Mouse (Mus musculus) ZHBTc4 (cell line): Measurements from ENCODE around the gene Otud7a.
"Not testable (repeated sequence)": the region's sequence is repeated elsewhere in the genome, so short reads cannot be mapped to it uniquely, and the experiment has no call there.

Source experiments
- DNase-seq: peaks from one replicate; pipeline ENCODE4 v3.0.0-alpha.2; 2011; ENCODE audit warnings: low read depth, low spot score

The Otud7a gene

GRCm38 (mm10) chr7:63558918-63559317 lies 114.4 kb downstream of the Otud7a start:
- no peak for DNase-seq

GRCm38 (mm10) chr7:63559679-63560078 lies 115.1 kb downstream of the Otud7a start:
- no peak for DNase-seq

- no peak for DNase-seq
Measured at GRCm38 (mm10) chr7:63583310-63583709, 138.8 kb downstream of the Otud7a start.

GRCm38 (mm10) chr7:63586184-63586870 lies 141.8 kb downstream of the Otud7a start:
- no peak for DNase-seq

GRCm38 (mm10) chr7:63590305-63590704 lies 145.8 kb downstream of the Otud7a start:
- no peak for DNase-seq

- no peak for DNase-seq
Measured at GRCm38 (mm10) chr7:63591322-63591721, 146.8 kb downstream of the Otud7a start.

GRCm38 (mm10) chr7:63592061-63592460 lies 147.5 kb downstream of the Otud7a start:
- DNase-seq, result no peak

- DNase-seq, result no peak
Measured at GRCm38 (mm10) chr7:63604827-63605226, 160.3 kb downstream of the Otud7a start.

- DNase-seq, result no peak
Measured at GRCm38 (mm10) chr7:63617018-63617417, 172.5 kb downstream of the Otud7a start.

- no peak for DNase-seq
Measured at GRCm38 (mm10) chr7:63620776-63621340, 176.3 kb downstream of the Otud7a start.

- no peak for DNase-seq
Measured at GRCm38 (mm10) chr7:63637651-63638050, 193.1 kb downstream of the Otud7a start.

GRCm38 (mm10) chr7:63644002-63644401 lies 199.5 kb downstream of the Otud7a start:
- no peak for DNase-seq

- DNase-seq, result no peak
Measured at GRCm38 (mm10) chr7:63647136-63647535, 202.6 kb downstream of the Otud7a start.

GRCm38 (mm10) chr7:63660261-63660660 lies 215.7 kb downstream of the Otud7a start:
- no peak for DNase-seq

GRCm38 (mm10) chr7:63662757-63663156 lies 218.2 kb downstream of the Otud7a start:
- no peak for DNase-seq

- no peak for DNase-seq
Measured at GRCm38 (mm10) chr7:63665496-63665895, 220.9 kb downstream of the Otud7a start.

- no peak for DNase-seq
Measured at GRCm38 (mm10) chr7:63667986-63668741, 223.6 kb downstream of the Otud7a start.

- peak; percentile 28 for DNase-seq
Measured at GRCm38 (mm10) chr7:63668951-63669350, 224.4 kb downstream of the Otud7a start.

GRCm38 (mm10) chr7:63670911-63671310 lies 226.4 kb downstream of the Otud7a start:
- DNase-seq, result not testable (repeated sequence)

GRCm38 (mm10) chr7:63671904-63672303 lies 227.4 kb downstream of the Otud7a start:
- DNase-seq, result peak; percentile 74

GRCm38 (mm10) chr7:63676631-63677030 lies 232.1 kb downstream of the Otud7a start:
- no peak for DNase-seq

- DNase-seq, result no peak
Measured at GRCm38 (mm10) chr7:63677149-63677548, 232.6 kb downstream of the Otud7a start.

- DNase-seq, result no peak
Measured at GRCm38 (mm10) chr7:63687056-63687455, 242.5 kb downstream of the Otud7a start.
